Mouse (Mus musculus): ENCODE measurements around the gene Six2. TPM values are rescaled to one million over a fixed set of nuclear protein-coding genes. Genes with fewer than 3 reads are reported as not detected.
A peak's percentile ranks its signal among the peaks of the same experiment; 100 is the strongest.

Six2 gene
- total and polyA plus RNA-seq, 2 experiments from 2014 or later: 0.08 to 0.10 TPM

- Histone ChIP-seq H3K4me1 (ENCODE audit: control insufficient read depth, insufficient read depth) (no peaks in the 10 kb centered on the region; the same call in 1 of the 2 replicates), H3K9ac (replicated peaks; ENCODE audit: low read depth, low read length) (no peak overlapping the region), H3K27ac (ENCODE audit: low read depth) (no peak overlapping the region), H3K9me3 (replicated peaks; ENCODE audit: control insufficient read depth, low read length) (no peaks in the 10 kb centered on the region), H3K27me3 (ENCODE audit: control insufficient read depth, insufficient read depth, low read length) (peaks cover 62% of the 10 kb centered on the region), H3K4me2 (ENCODE audit: low read depth, low read length) (peak overlapping the region; percentile 54), H3K4me3 (ENCODE audit: low read depth, low read length) (peak overlapping the region; percentile 30), H3K36me3 (replicated peaks; ENCODE audit: control insufficient read depth, insufficient read depth, low read length) (no peaks in the 10 kb centered on the region)
- ATAC-seq (ENCODE audit: insufficient read depth, low read depth) (no peak), DNase-seq (ENCODE audit: low spot score) (no peak)
- TF ChIP-seq EP300 (IDR thresholded peaks at IDR 0.05; ENCODE audit: low read depth) (no peak), CTCF (IDR thresholded peaks at IDR 0.05; ENCODE audit: low read depth) (no peak)
- 13% methylated on average over 10 of the region's 12 CpGs for WGBS
These were observed 42.8 kb downstream of the Six2 start for GRCm38 (mm10) chr17:85645312-85645711.

GRCm38 (mm10) chr17:85637876-85638275 lies 50.2 kb downstream of the Six2 start:
- TF ChIP-seq EP300 (IDR thresholded peaks at IDR 0.05; ENCODE audit: low read depth): no peak
- TF ChIP-seq CTCF (IDR thresholded peaks at IDR 0.05; ENCODE audit: low read depth): no peak
- peaks cover 52% of the 10 kb centered on the region for H3K27me3 ChIP-seq (ENCODE audit: control insufficient read depth, insufficient read depth, low read length)
- DNase-seq (ENCODE audit: low spot score) (no peak), ATAC-seq (ENCODE audit: insufficient read depth, low read depth) (no peak)
- H3K27ac ChIP-seq (ENCODE audit: low read depth): no peak overlapping the region
- no peak overlapping the region for H3K9ac ChIP-seq (replicated peaks; ENCODE audit: low read depth, low read length)
- no peaks in the 10 kb centered on the region for H3K9me3 ChIP-seq (replicated peaks; ENCODE audit: control insufficient read depth, low read length)
- 44% methylated on average over 6 of the region's 6 CpGs for WGBS
- H3K4me3 ChIP-seq (ENCODE audit: low read depth, low read length): no peak overlapping the region
- no peaks in the 10 kb centered on the region for H3K36me3 ChIP-seq (replicated peaks; ENCODE audit: control insufficient read depth, insufficient read depth, low read length)
- no peak overlapping the region for H3K4me2 ChIP-seq (ENCODE audit: low read depth, low read length)
- no peaks in the 10 kb centered on the region for H3K4me1 ChIP-seq (ENCODE audit: control insufficient read depth, insufficient read depth)

Other genes starting within 250 kb of the Six2 start
- not detected in 2 replicates for gene Six3, start 74.7 kb downstream of the Six2 start, total RNA-seq (2014; rRNA removed; ENCODE audit: low replicate concordance)
- not detected in 2 replicates for gene Six3, start 74.7 kb downstream of the Six2 start, polyA plus RNA-seq (2015; fragmentation: Nextera tagmentation; extraction: Ambion mirVana)

All from heart, postnatal 0 days (tissue).